Mouse (Mus musculus): ENCODE results near the gene Tspoap1. TPM values are rescaled to one million over a fixed set of nuclear protein-coding genes. Genes with fewer than 3 reads are reported as not detected.

Gene Tspoap1
- polyA plus RNA-seq, 1 experiment = not detected

GRCm38 (mm10) chr11:87725964-87726562 is 34.3 kb upstream of the Tspoap1 start:
- WGBS = 69% methylated on average over 6 of the region's 6 CpGs
- Histone ChIP-seq H3K4me1 (ENCODE audit: control insufficient read depth, insufficient read depth, low read length) (no peaks in the 10 kb centered on the region), H3K4me3 (ENCODE audit: insufficient read depth, low read depth, low read length) (no peak overlapping the region), H3K27ac (ENCODE audit: insufficient read depth, low read depth, low read length) (no peak overlapping the region)
- TF ChIP-seq CTCF (IDR thresholded peaks at IDR 0.05; ENCODE audit: insufficient read depth, low read depth, low read length) (no peak), POLR2A (IDR thresholded peaks at IDR 0.05; ENCODE audit: insufficient read depth, low read depth, low read length) (no peak)

DNA sequence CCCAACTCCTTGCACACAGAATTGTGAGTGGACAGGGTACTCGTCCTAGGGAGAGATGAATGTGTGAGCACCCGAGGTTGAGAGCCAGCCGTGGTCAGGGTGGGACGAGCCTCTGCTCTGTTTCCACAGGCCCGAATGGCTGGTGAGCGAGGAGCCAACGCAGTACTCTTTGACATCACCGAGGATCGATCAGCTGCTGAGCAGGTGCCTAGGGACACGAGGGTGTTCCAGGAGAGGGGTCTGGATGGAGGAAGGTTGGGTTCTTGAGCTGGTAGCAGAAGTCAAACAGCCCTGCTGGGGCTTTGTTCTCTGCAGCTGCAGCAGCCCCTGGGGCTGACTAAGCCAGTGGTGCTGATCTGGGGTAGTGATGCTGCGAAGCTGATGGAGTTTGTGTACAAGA is 33.3 kb upstream of the Tspoap1 start:
- TF ChIP-seq CTCF (IDR thresholded peaks at IDR 0.05; ENCODE audit: insufficient read depth, low read depth, low read length) = no peak
- no peak for TF ChIP-seq POLR2A (IDR thresholded peaks at IDR 0.05; ENCODE audit: insufficient read depth, low read depth, low read length)
- 69% methylated on average over 11 of the region's 11 CpGs for WGBS
- no peak overlapping the region for H3K27ac ChIP-seq (ENCODE audit: insufficient read depth, low read depth, low read length)
- H3K4me3 ChIP-seq (ENCODE audit: insufficient read depth, low read depth, low read length) = no peak overlapping the region
- H3K4me1 ChIP-seq (ENCODE audit: control insufficient read depth, insufficient read depth, low read length) = no peaks in the 10 kb centered on the region

- H3K4me1 ChIP-seq (ENCODE audit: control insufficient read depth, insufficient read depth, low read length) = no peaks in the 10 kb centered on the region
- WGBS = 78% methylated on average over 4 of the region's 4 CpGs
- TF ChIP-seq POLR2A (IDR thresholded peaks at IDR 0.05; ENCODE audit: insufficient read depth, low read depth, low read length) = no peak
- no peak overlapping the region for H3K4me3 ChIP-seq (ENCODE audit: insufficient read depth, low read depth, low read length)
- H3K27ac ChIP-seq (ENCODE audit: insufficient read depth, low read depth, low read length) = no peak overlapping the region
These were observed 32.9 kb upstream of the Tspoap1 start for GRCm38 (mm10) chr11:87727471-87727870.

DNA sequence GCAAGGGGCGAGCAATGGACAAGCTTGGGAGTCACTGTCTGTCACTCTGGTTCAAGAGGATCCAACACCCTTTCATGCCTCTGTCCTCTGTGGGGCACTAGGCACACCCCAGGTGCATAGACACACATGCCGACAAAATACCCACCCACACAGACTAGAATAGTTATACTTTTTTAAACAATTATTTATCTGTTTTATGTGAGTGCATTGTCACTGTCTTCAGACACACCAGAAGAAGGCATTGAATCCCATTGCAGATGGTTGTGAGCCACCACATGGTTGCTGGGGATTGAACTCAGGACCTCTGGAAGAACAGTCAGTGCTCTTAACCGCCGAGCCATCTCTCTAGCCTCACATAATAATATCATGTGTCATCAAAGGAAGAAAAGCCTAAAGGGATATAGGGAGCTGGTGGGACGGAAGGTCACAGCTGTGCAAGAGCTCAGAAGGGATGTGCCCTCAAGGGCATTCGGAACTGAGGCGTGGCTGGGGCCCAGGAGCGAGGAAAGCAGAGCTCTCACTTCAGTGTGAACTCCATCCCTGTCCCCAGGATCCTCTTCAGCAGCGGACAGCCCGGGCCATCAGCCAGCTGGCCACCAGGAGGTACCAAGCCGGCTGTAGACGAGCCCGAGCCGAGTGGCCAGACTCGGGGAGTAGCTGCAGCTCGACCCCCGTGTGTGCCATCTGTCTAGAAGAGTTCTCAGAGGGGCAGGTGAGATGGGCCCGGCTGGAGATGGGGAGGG is 31.3 kb upstream of the Tspoap1 start:
- H3K27ac ChIP-seq (ENCODE audit: insufficient read depth, low read depth, low read length) = no peak overlapping the region
- 0 out of 2 replicates have a peak, but pooled peaks cover 2% of the 10 kb centered on the region for H3K4me1 ChIP-seq (ENCODE audit: control insufficient read depth, insufficient read depth, low read length)
- no peak for TF ChIP-seq CTCF (IDR thresholded peaks at IDR 0.05; ENCODE audit: insufficient read depth, low read depth, low read length)
- TF ChIP-seq POLR2A (IDR thresholded peaks at IDR 0.05; ENCODE audit: insufficient read depth, low read depth, low read length) = no peak
- no peak overlapping the region for H3K4me3 ChIP-seq (ENCODE audit: insufficient read depth, low read depth, low read length)
- WGBS = 72% methylated on average over 18 of the region's 18 CpGs

- Histone ChIP-seq H3K4me3 (ENCODE audit: insufficient read depth, low read depth, low read length) (no peak overlapping the region), H3K4me1 (ENCODE audit: control insufficient read depth, insufficient read depth, low read length) (0 out of 2 replicates have a peak, but pooled peaks cover 3% of the 10 kb centered on the region), H3K27ac (ENCODE audit: insufficient read depth, low read depth, low read length) (no peak overlapping the region)
- 88% methylated on average over 13 of the region's 13 CpGs for WGBS
- TF ChIP-seq POLR2A (IDR thresholded peaks at IDR 0.05; ENCODE audit: insufficient read depth, low read depth, low read length) (no peak), CTCF (IDR thresholded peaks at IDR 0.05; ENCODE audit: insufficient read depth, low read depth, low read length) (no peak)
These were observed 30.7 kb upstream of the Tspoap1 start for GRCm38 (mm10) chr11:87729593-87730185.

GRCm38 (mm10) chr11:87730652-87731310 is 29.6 kb upstream of the Tspoap1 start:
- Histone ChIP-seq H3K4me1 (ENCODE audit: control insufficient read depth, insufficient read depth, low read length) (0 out of 2 replicates have a peak, but pooled peaks cover 3% of the 10 kb centered on the region), H3K4me3 (ENCODE audit: insufficient read depth, low read depth, low read length) (no peak overlapping the region), H3K27ac (ENCODE audit: insufficient read depth, low read depth, low read length) (no peak overlapping the region)
- TF ChIP-seq CTCF (IDR thresholded peaks at IDR 0.05; ENCODE audit: insufficient read depth, low read depth, low read length) = no peak
- TF ChIP-seq POLR2A (IDR thresholded peaks at IDR 0.05; ENCODE audit: insufficient read depth, low read depth, low read length) = no peak
- 83% methylated on average over 10 of the region's 10 CpGs for WGBS

GRCm38 (mm10) chr11:87734346-87734745 is 26.0 kb upstream of the Tspoap1 start:
- TF ChIP-seq CTCF (IDR thresholded peaks at IDR 0.05; ENCODE audit: insufficient read depth, low read depth, low read length) = no peak
- no peak for TF ChIP-seq POLR2A (IDR thresholded peaks at IDR 0.05; ENCODE audit: insufficient read depth, low read depth, low read length)
- 0 out of 2 replicates have a peak, but pooled peaks cover 3% of the 10 kb centered on the region for H3K4me1 ChIP-seq (ENCODE audit: control insufficient read depth, insufficient read depth, low read length)
- WGBS = 67% methylated on average over 5 of the region's 5 CpGs
- H3K27ac ChIP-seq (ENCODE audit: insufficient read depth, low read depth, low read length) = no peak overlapping the region
- H3K4me3 ChIP-seq (ENCODE audit: insufficient read depth, low read depth, low read length) = no peak overlapping the region; the same call in 1 of the 2 replicates

DNA sequence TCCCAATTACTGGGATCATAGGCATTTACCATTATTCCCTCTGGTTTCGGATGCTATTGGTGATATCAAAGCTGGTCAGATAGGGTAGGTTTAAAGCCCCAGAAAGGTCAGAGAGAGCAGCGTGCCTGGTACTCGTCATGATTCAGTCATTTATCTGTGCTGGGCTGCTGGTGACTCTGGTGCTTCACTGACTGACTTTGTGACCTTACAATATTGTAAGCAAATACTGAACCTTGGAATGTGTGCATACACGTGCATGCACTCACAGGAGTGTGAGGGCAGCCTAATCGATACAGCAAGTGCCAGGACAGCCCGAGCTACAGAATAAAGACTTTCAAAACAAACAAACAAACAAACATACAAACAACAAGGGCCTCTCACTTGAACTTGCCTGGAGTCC is 24.6 kb upstream of the Tspoap1 start:
- no peak overlapping the region for H3K4me3 ChIP-seq (ENCODE audit: insufficient read depth, low read depth, low read length)
- 0 out of 2 replicates have a peak, but pooled peaks cover 3% of the 10 kb centered on the region for H3K4me1 ChIP-seq (ENCODE audit: control insufficient read depth, insufficient read depth, low read length)
- no peak overlapping the region for H3K27ac ChIP-seq (ENCODE audit: insufficient read depth, low read depth, low read length)
- WGBS = 94% methylated on average over 6 of the region's 6 CpGs
- TF ChIP-seq CTCF (IDR thresholded peaks at IDR 0.05; ENCODE audit: insufficient read depth, low read depth, low read length) (no peak), POLR2A (IDR thresholded peaks at IDR 0.05; ENCODE audit: insufficient read depth, low read depth, low read length) (no peak)

Data from olfactory bulb, adult 2 months (tissue).